Mouse (Mus musculus): Measurements from ENCODE around the gene Ccdc181. TPM values are rescaled to one million over a fixed set of nuclear protein-coding genes. Genes with fewer than 3 reads are reported as not detected.
"Not testable (repeated sequence)": the region's sequence is repeated elsewhere in the genome, so short reads cannot be mapped to it uniquely, and the experiment has no call there.

The Ccdc181 gene
- 1 to 10 TPM; 7.3 to 7.6 TPM for total RNA-seq (2021)

DNA sequence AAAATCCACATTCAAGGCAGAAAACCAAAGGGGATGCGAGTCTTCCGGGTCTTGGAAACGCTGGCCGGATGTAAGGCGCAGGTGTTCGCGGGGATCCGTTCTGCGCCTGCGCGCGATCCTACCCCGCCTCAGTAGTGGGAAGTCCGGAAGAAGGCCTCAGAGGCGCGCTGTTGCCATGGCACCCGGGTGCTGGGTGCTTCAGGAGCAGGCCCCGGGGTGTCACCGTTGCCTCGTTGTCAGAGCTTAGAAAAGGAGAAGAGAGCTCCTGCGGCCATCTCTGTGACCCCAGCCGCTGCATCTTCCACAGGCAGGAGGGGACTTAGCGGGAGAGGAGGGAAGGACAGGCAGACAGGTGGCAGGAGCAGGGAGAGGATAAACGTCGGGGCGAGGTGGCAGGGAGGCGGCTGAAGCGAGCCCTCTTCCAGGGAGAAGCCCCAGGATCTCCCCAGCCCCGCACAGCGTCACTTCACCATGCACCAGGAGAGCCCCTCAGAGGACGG is at the start of gene Ccdc181:
TSS of gene Ccdc181 (plus strand) at position 131 of the 500 bp plus-strand sequence.
- peak; percentile 91 for DNase-seq

GRCm38 (mm10) chr1:164231937-164232570 is 43.3 kb upstream of the Ccdc181 start:
- not testable (repeated sequence) for DNase-seq

- DNase-seq, result no peak
Observed at GRCm38 (mm10) chr1:164233447-164233846, 41.9 kb upstream of the Ccdc181 start.

DNA sequence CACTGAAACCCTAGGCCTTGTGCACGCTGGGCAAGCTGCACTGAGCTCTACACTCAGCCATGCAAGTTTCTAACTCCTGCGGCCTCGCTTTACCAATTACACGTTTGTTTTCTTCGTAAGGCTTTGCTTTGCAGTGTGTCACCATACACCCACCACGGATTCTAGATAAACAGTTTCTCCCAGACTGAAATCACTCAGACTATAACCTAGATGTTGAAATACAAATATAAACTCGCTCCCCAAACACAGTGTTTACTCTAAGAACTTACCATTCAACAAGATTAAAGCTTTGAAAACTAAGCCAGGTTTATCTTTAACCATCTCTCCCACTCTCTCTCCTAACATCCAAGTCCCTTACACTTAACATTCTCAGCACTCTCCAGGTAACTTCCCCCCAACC is 40.3 kb upstream of the Ccdc181 start:
- DNase-seq, result no peak

- DNase-seq, result no peak
Observed at GRCm38 (mm10) chr1:164236078-164236477, 39.3 kb upstream of the Ccdc181 start.

DNA sequence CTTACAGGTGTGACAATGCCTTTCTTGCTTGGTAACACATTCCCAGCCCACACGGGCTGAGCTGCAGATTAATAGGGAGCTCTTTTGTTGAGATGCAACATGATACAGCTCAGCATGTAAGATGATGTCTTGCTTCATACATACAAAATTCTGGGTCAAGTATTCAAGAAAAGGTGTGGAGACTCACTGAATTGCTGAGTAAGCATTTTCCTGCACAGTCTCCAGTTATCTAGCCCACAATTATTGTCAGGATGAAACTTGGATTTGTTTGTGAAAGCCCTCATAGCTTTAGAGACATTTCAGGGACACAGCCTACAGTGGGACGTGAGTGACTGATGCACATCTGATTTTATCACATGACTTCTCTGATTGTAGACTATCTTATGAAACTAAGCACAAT is 33.9 kb upstream of the Ccdc181 start:
- no peak for DNase-seq

DNA sequence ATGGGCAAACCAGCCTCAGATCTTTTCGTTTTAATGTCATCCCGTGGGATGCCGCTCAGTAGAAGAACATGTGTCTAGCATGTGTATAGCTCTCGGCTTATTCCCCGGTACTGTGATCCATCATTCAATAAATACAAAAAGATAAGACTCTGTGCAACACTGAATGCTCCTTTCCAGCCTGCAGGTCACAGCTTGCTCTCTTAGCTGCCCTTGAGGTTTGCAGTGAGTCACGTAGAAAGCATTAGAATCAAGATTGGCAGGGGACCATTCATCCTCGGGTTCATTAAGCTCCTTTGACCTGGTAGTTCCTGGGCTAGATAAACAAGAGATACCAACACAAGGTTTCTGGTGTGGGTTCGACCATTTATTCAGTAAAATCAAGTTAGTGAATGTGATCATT is 32.6 kb upstream of the Ccdc181 start:
- DNase-seq, result no peak

GRCm38 (mm10) chr1:164247442-164247841 is 27.9 kb upstream of the Ccdc181 start:
- no peak for DNase-seq

DNA sequence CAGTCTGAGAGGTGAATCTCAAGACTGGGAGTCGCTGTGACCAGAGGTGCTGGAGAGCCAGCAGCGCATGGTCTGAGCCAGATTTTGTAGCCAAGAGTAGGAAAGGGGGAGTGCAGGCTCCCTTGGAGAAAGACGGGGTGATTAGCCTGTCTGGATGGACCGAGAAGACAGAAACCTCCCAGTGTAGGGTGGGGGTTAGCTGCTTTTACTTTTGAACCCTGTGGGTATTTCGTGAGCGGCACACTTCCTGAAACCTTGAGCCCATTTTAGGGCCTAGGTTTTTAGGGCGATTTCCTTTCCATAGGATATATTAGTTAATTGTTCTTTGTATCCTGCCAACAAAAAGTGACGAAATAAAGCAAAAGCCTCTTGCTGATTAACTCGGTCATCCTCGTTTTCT is 27.4 kb upstream of the Ccdc181 start:
- DNase-seq, result peak; percentile 12

DNA sequence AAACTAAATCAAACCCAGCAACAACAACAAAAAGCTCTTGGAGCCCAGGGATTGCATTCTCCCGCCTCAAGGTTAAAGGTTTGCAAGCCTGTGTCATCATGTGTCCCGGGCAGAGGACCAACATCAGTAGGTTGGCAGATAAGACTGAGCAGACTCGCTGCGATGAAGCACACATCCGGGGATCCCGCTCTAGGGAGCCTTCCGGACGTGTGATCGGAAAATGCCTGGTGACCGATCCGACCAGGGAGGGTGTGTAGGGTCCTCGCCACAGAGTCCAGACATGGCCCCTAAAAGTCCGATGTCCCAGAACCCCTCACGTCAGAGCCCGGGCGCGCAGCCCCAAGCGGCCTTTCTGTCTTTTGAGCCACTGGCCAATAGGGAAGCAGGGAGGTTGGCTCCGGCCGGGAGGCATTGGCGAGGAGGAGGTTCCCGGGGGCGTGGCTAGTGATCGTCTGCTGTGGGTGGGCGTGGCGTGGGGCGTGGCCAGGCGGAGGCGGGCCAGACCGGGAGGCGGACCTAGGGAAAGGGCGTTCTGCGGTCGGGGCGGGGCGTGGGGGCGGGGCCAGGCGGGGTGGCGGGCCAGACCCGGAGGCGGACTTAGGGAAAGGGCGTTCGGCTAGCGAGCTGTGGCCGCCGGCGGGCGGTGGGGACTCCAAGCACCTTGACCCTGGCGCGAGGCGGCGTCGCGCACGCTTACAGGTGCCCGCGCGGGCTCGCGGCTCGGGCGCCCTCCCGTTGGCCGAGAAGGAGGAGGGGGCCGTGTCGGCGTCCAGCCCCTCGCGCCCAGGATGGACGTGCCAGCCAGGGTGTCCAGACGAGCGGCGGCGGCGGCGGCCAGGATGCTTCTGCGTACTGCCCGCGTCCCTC is 26.7 kb upstream of the Ccdc181 start, which contains the start of gene Slc19a2:
TSS of gene Slc19a2 (plus strand) at position 582 of the 867 bp plus-strand sequence.
- DNase-seq, result peak; percentile 99

- no peak for DNase-seq
Observed at GRCm38 (mm10) chr1:164249332-164249711, 26.1 kb upstream of the Ccdc181 start.

- no peak for DNase-seq
Observed at GRCm38 (mm10) chr1:164250391-164251150, 24.8 kb upstream of the Ccdc181 start.

- no peak for DNase-seq
Observed at GRCm38 (mm10) chr1:164251438-164251837, 23.9 kb upstream of the Ccdc181 start.

GRCm38 (mm10) chr1:164252551-164252950 is 22.8 kb upstream of the Ccdc181 start:
- DNase-seq, result no peak

DNA sequence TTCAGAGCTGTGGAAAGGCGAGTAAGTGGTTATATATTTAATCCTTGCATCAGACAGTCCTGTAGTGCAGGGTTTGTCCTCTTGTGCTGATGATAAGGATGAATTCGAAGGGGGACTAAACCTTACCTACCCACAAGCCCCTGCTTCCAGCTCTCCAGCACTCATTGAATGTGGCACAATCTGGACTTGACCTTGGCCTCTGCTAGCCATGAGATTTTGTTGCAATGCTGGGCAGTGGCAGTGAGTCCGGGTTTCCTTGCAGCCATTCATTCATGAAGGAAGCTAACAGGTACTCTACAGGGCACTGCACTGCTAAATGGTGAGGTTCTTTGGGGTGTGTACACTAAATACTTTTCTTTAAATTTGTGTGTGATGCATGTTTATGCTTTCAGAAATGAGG is 20.5 kb upstream of the Ccdc181 start:
- no peak for DNase-seq

DNA sequence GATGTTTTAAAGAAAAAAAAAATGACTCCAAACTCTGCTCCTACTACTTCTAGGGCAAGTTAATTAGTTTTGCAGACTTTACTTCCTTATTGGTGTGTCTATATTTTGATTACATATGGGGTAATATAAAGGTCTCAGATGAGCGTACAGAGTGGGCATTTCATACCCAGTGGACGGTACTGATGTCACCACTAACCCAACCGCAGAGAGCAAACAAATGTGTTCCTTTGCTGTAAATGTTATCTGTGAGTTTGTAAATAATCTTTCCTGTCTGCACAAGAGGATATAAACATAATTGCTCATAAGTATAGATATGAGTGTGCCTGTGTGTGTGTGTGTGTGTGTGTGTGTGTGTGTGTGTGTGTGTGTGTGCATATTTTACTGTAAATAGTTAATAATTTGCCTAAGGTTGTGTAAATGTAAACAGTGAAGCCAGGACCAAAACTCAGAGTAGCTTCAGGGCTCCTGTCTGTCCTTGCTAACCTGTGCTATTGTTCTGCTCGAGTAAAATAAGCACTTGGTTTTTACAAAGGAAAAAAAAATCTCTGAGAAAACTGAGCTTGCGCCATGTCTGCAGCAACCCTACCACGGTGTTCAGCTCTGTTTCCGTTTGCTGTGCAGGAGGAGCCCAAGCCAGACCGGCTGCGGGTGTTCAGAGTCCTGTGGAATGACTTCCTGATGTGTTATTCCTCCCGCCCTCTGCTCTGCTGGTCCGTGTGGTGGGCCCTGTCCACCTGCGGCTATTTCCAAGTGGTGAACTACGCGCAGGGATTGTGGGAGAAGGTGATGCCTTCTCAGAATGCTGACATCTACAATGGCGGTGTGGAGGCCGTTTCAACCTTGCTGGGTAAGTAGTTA is 15.0 kb upstream of the Ccdc181 start:
- no peak for DNase-seq

GRCm38 (mm10) chr1:164261553-164261952 is 13.8 kb upstream of the Ccdc181 start:
- DNase-seq, result peak; percentile 19

GRCm38 (mm10) chr1:164270941-164271340 is 4.4 kb upstream of the Ccdc181 start:
- DNase-seq, result no peak

DNA sequence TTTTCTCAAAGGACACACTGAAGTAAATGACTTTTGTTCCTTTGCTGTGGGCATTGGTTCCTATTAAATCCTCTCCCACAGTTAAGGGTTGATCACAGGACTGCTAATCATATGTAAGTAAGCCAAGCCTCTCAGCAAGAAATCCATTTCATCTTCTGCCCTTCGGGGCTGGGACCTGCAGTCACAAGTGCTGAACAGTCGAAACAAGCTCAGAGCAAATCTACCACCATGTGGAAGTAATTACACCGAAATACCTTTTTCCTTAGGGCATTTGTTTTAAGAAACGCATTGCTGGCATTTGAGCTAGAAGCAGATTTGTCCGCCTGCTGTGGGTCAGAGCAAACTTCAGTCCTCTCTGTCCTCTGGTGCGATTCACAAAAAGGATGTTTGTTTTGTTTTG is 1.7 kb upstream of the Ccdc181 start:
- no peak for DNase-seq

DNA sequence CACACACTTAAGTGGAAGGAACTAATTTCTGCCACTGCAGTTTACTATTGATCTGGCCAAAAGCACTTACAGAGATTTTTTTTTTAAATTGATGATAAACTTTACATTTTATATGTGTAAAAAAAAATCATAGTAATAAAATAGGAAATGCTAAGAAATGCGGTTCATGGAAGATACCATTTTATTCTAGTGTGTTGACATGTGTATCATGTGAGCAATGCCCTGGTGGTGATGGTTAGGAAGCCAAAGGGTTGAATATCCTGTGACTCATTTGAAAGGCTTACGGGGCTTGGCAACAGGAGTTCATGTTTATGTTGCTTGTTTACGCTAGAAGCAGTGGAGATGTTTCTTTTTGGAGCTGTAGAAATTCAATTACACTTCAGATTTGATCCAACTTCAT is 1.2 kb downstream of the Ccdc181 start:
- no peak for DNase-seq

DNA sequence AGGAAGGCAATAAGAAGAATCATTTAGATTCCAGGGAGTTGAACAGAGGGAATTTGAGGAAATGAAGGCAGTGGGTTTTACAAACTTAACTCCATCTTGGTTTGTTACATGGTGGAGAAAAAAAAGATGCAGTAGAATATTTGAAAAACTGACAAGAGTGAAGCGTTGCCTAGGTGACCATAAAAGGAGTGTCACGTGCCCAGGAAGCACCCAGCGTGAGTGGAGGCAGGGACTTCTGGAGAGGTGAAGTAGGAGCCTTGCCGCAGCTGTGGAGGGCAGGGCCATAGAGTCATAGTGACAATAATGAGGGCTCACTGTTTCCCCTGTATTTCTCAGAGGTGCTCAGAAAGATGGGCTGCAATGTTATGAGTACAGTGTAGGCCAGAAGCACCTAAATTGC is 3.9 kb downstream of the Ccdc181 start:
- no peak for DNase-seq

DNA sequence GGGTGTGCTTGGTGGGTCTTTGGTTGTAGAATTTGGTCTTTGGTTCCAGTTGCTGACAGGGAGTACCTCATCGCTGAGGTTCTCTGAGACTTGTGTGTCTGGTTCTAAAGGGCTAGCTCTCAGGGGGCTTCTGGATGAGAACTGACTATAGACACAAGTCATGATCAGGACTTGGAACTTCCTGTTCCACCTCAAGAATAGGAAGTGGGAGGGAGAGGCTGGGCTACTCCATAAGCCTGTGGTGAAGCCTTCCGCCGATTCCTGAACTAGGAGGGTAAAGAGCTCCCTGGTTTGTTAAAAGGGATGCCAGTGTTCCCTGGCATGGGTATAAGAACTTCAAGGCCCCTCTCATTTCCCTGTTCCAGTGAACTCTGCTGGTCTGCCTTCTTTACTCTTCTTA is 8.6 kb downstream of the Ccdc181 start:
- no peak for DNase-seq
